Mouse (Mus musculus) lung, adult 2 months (tissue): ENCODE results near the gene Itga10.

Experiments used
- CTCF ChIP-seq: fragments of 200-500 bp; IDR thresholded peaks from 2 replicates; pipeline ENCODE4 v1.5.1; 2011; ENCODE audit warnings: mild to moderate bottlenecking, low read length, control low read depth; ENCODE audit not compliant: insufficient read depth
- POLR2A ChIP-seq: fragments of 200-500 bp; IDR thresholded peaks from 2 replicates; pipeline ENCODE4 v1.6.1; 2011; ENCODE audit warnings: low read depth, mild to moderate bottlenecking, control low read depth, low read length, borderline replicate concordance; ENCODE audit errors: extremely low read depth

DNA sequence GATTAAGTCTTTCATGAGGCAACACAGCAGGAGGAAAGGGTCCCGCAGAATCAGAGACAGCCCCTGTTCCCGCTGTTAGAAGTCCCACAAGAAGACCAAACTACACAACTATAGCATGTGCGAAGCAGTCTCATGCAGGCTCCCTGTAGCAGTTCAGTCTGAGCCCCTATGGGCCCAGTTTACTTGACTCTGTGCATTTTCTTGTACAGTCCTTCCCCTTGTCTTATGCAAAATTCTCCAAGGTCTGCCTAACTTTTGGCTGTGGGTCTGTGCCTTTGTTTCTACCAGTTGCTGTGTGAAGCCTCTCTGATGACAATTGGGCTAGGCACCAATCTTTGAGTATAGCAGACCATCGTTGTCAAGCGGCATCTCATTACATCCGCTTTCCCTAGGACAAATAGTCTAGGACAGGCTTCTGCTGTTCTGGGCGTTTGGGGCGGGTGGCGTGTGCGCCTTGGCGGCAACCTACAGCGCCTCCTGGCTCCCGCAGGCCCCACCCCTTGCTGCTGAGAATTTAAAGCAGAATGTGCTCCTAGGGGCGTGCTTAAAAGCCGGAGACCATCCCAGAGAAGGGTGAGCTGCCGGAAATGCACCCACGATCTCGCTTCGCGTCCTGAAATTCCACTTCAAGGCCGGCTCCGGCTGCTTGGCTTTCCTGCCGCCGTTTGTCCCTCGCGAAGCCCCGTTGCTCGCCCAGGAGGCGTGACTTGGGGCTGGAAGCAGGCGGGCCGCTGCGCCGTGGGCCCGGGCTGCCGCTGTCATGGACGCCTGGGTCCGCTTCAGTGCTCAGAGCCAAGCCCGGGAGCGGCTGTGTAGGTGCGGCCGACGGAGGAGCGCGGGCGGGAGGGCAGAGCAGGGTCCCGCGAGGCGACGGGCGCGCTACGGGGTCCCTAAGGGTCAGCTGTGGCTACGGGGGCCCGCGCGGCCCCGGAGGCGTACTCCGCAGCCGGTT lies 10.2 kb upstream of the Itga10 start, which contains the start of the genes Pex11b and Gm42957:
- TF ChIP-seq POLR2A: peak; percentile 58; the same call in 1 of the 2 replicates
- TF ChIP-seq CTCF: no peak
